Mouse (Mus musculus): ENCODE results near the gene Gnmt. TPM values are rescaled to one million over a fixed set of nuclear protein-coding genes. Genes with fewer than 3 reads are reported as not detected.
A peak's percentile ranks its signal among the peaks of the same experiment; 100 is the strongest.

The Gnmt gene
- total and polyA plus RNA-seq, 3 experiments: 0.62 to 1.6 TPM; not detected in 1

GRCm38 (mm10) chr17:46678911-46679310, 50.1 kb downstream of the Gnmt start:
- peaks cover 2 to 15% of the 10 kb centered on the region in 2 experiments; a peak in 3 of 4 replicates for H3K4me1 ChIP-seq (ENCODE audit: control insufficient read depth in 1 of 2, insufficient read depth in 2 of 2, low read length in 2 of 2)
- peaks cover 0 to 20% of the 10 kb centered on the region in 2 experiments; a peak in 2 of 4 replicates for H3K36me3 ChIP-seq (ENCODE audit: control insufficient read depth in 1 of 2, insufficient read depth in 2 of 2, low read length in 2 of 2)

GRCm38 (mm10) chr17:46678416-46678815, 50.6 kb downstream of the Gnmt start, which contains the start of gene Mea1:
Gene Mea1 (plus strand): TSS chr17:46678793.
- Histone ChIP-seq H3K9ac (ENCODE audit: control insufficient read depth, low read depth, low read length, poor library complexity, severe bottlenecking) (peak within 1 kb of the TSS; percentile 95), H3K27ac (ENCODE audit: control insufficient read depth, low read depth, low read length) (peak within 1 kb of the TSS; percentile 86), H3K4me3 (ENCODE audit: control insufficient read depth in 1 of 2, insufficient read depth in 1 of 2, low read depth in 2 of 2, low read length in 2 of 2) (peak within 1 kb of the TSS; percentile 80 to 93), H3K79me2 (ENCODE audit: control insufficient read depth, insufficient read depth, low read length, poor library complexity) (peaks cover 40% of the 10 kb centered on the region), H3K27me3 (ENCODE audit: control insufficient read depth in 1 of 2, insufficient read depth in 2 of 2, low read length in 2 of 2) (no peaks in the 10 kb centered on the region), H3K9me3 (replicated peaks; ENCODE audit: insufficient read depth, low read length) (no peaks in the 10 kb centered on the region), H3K36me3 (ENCODE audit: control insufficient read depth in 1 of 2, insufficient read depth in 2 of 2, low read length in 2 of 2) (peaks cover 0 to 21% of the 10 kb centered on the region in 2 experiments; a peak in 2 of 4 replicates), H3K4me1 (ENCODE audit: control insufficient read depth in 1 of 2, insufficient read depth in 2 of 2, low read length in 2 of 2) (peaks cover 2 to 16% of the 10 kb centered on the region in 2 experiments; a peak in 3 of 4 replicates)
- no peak for TF ChIP-seq CHD2 (IDR thresholded peaks at IDR 0.05; ENCODE audit: low read length)
- no peak for TF ChIP-seq MAZ (IDR thresholded peaks at IDR 0.05; ENCODE audit: low read depth, low read length)
- no peak for TF ChIP-seq MXI1 (IDR thresholded peaks at IDR 0.05; ENCODE audit: low read depth, low read length)
- no peak for TF ChIP-seq POLR2AphosphoS5 (IDR thresholded peaks at IDR 0.05; ENCODE audit: borderline replicate concordance, low read depth, low read length)
- no peak for TF ChIP-seq POLR2A (IDR thresholded peaks at IDR 0.05; ENCODE audit: control insufficient read depth in 1 of 2, insufficient read depth in 1 of 2, low read depth in 1 of 2, low read length in 2 of 2, poor library complexity in 1 of 2)
- no peak for TF ChIP-seq KAT2A (conservative IDR thresholded peaks at IDR 0.05; ENCODE audit: low read depth, low read length)
- TF ChIP-seq ELF1 (IDR thresholded peaks at IDR 0.05; ENCODE audit: low read depth, low read length): no peak
- no peak for TF ChIP-seq NELFE (IDR thresholded peaks at IDR 0.05; ENCODE audit: low read depth, low read length)
- no peak for TF ChIP-seq ZNF384 (IDR thresholded peaks at IDR 0.05; ENCODE audit: low read depth, low read length)
- TF ChIP-seq CTCF (IDR thresholded peaks at IDR 0.05 in 2 of 3, conservative IDR thresholded peaks at IDR 0.05 in 1 of 3; ENCODE audit: control insufficient read depth in 1 of 3, insufficient read depth in 1 of 3, low read depth in 2 of 3, low read length in 3 of 3, poor library complexity in 1 of 3, severe bottlenecking in 1 of 3): no peak
- TF ChIP-seq JUND (IDR thresholded peaks at IDR 0.05; ENCODE audit: low read depth, low read length): no peak
- no peak for TF ChIP-seq BHLHE40 (IDR thresholded peaks at IDR 0.05; ENCODE audit: borderline replicate concordance, low read depth, low read length)
- no peak for TF ChIP-seq SIN3A (IDR thresholded peaks at IDR 0.05; ENCODE audit: low read length)
- no peak for TF ChIP-seq POLR2AphosphoS2 (IDR thresholded peaks at IDR 0.05; ENCODE audit: low read length)
- no peak for TF ChIP-seq TBP (IDR thresholded peaks at IDR 0.05; ENCODE audit: low read depth, low read length)
- no peak for DNase-seq (ENCODE audit: low read depth, low spot score)

More at GRCm38 (mm10) chr17:46678911-46679310, 50.1 kb downstream of the Gnmt start:
- Histone ChIP-seq H3K9me3 (replicated peaks; ENCODE audit: insufficient read depth, low read length) (no peaks in the 10 kb centered on the region), H3K27me3 (ENCODE audit: control insufficient read depth in 1 of 2, insufficient read depth in 2 of 2, low read length in 2 of 2) (no peaks in the 10 kb centered on the region), H3K79me2 (ENCODE audit: control insufficient read depth, insufficient read depth, low read length, poor library complexity) (peaks cover 37% of the 10 kb centered on the region), H3K4me3 (ENCODE audit: control insufficient read depth in 1 of 2, insufficient read depth in 1 of 2, low read depth in 2 of 2, low read length in 2 of 2) (peak overlapping the region in 1 of 2 experiments; percentile 93; a peak in 1 of 4 replicates), H3K27ac (ENCODE audit: control insufficient read depth, low read depth, low read length) (no peak overlapping the region), H3K9ac (ENCODE audit: control insufficient read depth, low read depth, low read length, poor library complexity, severe bottlenecking) (peak overlapping the region; percentile 95)
- no peak for DNase-seq (ENCODE audit: low read depth, low spot score)
- no peak for TF ChIP-seq POLR2A (IDR thresholded peaks at IDR 0.05; ENCODE audit: control insufficient read depth in 1 of 2, insufficient read depth in 1 of 2, low read depth in 1 of 2, low read length in 2 of 2, poor library complexity in 1 of 2)
- TF ChIP-seq E2F4 (IDR thresholded peaks at IDR 0.05; ENCODE audit: borderline replicate concordance, low read depth, low read length): no peak
- TF ChIP-seq KAT2A (conservative IDR thresholded peaks at IDR 0.05; ENCODE audit: low read depth, low read length): no peak
- TF ChIP-seq MYC (IDR thresholded peaks at IDR 0.05; ENCODE audit: low read depth, low read length): no peak
- TF ChIP-seq ZMIZ1 (IDR thresholded peaks at IDR 0.05; ENCODE audit: low read depth, low read length): no peak
- TF ChIP-seq ZC3H11A (IDR thresholded peaks at IDR 0.05; ENCODE audit: low read depth, low read length): no peak
- no peak for TF ChIP-seq ZNF384 (IDR thresholded peaks at IDR 0.05; ENCODE audit: low read depth, low read length)
- no peak for TF ChIP-seq SMC3 (IDR thresholded peaks at IDR 0.05; ENCODE audit: low read depth, low read length)
- TF ChIP-seq TBP (IDR thresholded peaks at IDR 0.05; ENCODE audit: low read depth, low read length): no peak
- no peak for TF ChIP-seq BHLHE40 (IDR thresholded peaks at IDR 0.05; ENCODE audit: borderline replicate concordance, low read depth, low read length)
- no peak for TF ChIP-seq MAFK (IDR thresholded peaks at IDR 0.05; ENCODE audit: borderline replicate concordance, low read depth, low read length)
- no peak for TF ChIP-seq RCOR1 (IDR thresholded peaks at IDR 0.05; ENCODE audit: low read depth, low read length)
- no peak for TF ChIP-seq MAZ (IDR thresholded peaks at IDR 0.05; ENCODE audit: low read depth, low read length)
